Mouse (Mus musculus) adrenal gland, adult 2 months (tissue): ENCODE data around the gene Cyp26a1. TPM values are rescaled to one million over a fixed set of nuclear protein-coding genes. Genes with fewer than 3 reads are reported as not detected.

Experiments used
- DNase-seq: peaks from one replicate; pipeline ENCODE4 v3.0.0; 2021
- polyA plus RNA-seq: library from polyadenylated mRNA; depleted of rRNA; stranded (reverse); fragments of >200 nt; gene quantifications from 2 replicates; pipeline ENCODE4 v1.2.3, GENCODE M21; 2012; rRNA removed
- total RNA-seq, 2 experiments: library from RNA; stranded (reverse); gene quantifications; 2 replicates each; pipeline ENCODE4 v1.2.3; 2021

The Cyp26a1 gene
- total and polyA plus RNA-seq, 3 experiments = 0.14 TPM; not detected in 2

- no peak for DNase-seq
Measured at GRCm38 (mm10) chr19:37698273-37699160, 919 bp downstream of the Cyp26a1 start.

GRCm38 (mm10) chr19:37699711-37700110 is 2.1 kb downstream of the Cyp26a1 start:
- DNase-seq = no peak

- DNase-seq = peak; percentile 88
Measured at GRCm38 (mm10) chr19:37702377-37703076, 4.9 kb downstream of the Cyp26a1 start.

GRCm38 (mm10) chr19:37703902-37704509 is 6.4 kb downstream of the Cyp26a1 start:
- DNase-seq = peak; percentile 82

GRCm38 (mm10) chr19:37705722-37706121 is 8.1 kb downstream of the Cyp26a1 start:
- no peak for DNase-seq

- DNase-seq = no peak
Measured at GRCm38 (mm10) chr19:37714681-37715080, 17.1 kb downstream of the Cyp26a1 start.

- no peak for DNase-seq
Measured at GRCm38 (mm10) chr19:37715980-37716379, 18.4 kb downstream of the Cyp26a1 start.

- no peak for DNase-seq
Measured at GRCm38 (mm10) chr19:37716524-37717175, 19.1 kb downstream of the Cyp26a1 start.

GRCm38 (mm10) chr19:37719166-37719565 is 21.6 kb downstream of the Cyp26a1 start:
- no peak for DNase-seq

GRCm38 (mm10) chr19:37724591-37724990 is 27.0 kb downstream of the Cyp26a1 start:
- DNase-seq = no peak

- no peak for DNase-seq
Measured at GRCm38 (mm10) chr19:37726585-37726984, 29.0 kb downstream of the Cyp26a1 start.

- DNase-seq = no peak
Measured at GRCm38 (mm10) chr19:37727366-37727765, 29.8 kb downstream of the Cyp26a1 start.

GRCm38 (mm10) chr19:37735426-37735825 is 37.8 kb downstream of the Cyp26a1 start:
- no peak for DNase-seq

GRCm38 (mm10) chr19:37738575-37738974 is 41.0 kb downstream of the Cyp26a1 start:
- peak; percentile 34 for DNase-seq

GRCm38 (mm10) chr19:37740043-37740442 is 42.4 kb downstream of the Cyp26a1 start:
- no peak for DNase-seq

Other genes with a start within 250 kb of the Cyp26a1 start
- 10 to 100 TPM; 20.5 to 20.9 TPM for gene Exoc6, start 147.4 kb upstream of the Cyp26a1 start, total RNA-seq
- gene Exoc6, start 147.4 kb upstream of the Cyp26a1 start, polyA plus RNA-seq = 3.3 and 3.7 TPM in 2 replicates
- not detected for gene Cyp26c1, start 12.2 kb upstream of the Cyp26a1 start, total RNA-seq
- not detected in 2 replicates for gene Cyp26c1, start 12.2 kb upstream of the Cyp26a1 start, polyA plus RNA-seq